Mouse (Mus musculus): ENCODE data around the gene Pin4. TPM values are rescaled to one million over a fixed set of nuclear protein-coding genes. Genes with fewer than 3 reads are reported as not detected.

The Pin4 gene
- 58.2 and 60.2 TPM in 2 replicates for polyA plus RNA-seq (2014; fragmentation: Nextera tagmentation; extraction: Ambion mirVana)

- WGBS = 15% methylated on average over 30 of the region's 30 CpGs
- Histone ChIP-seq H3K4me1 (replicated peaks; ENCODE audit: control insufficient read depth, insufficient read depth, low read length) (0 out of 2 replicates have a peak, but pooled peaks cover 2% of the 10 kb centered on the region), H3K27me3 (ENCODE audit: control insufficient read depth, insufficient read depth, low read length) (no peaks in the 10 kb centered on the region), H3K36me3 (replicated peaks; ENCODE audit: control insufficient read depth, insufficient read depth) (peaks cover 12% of the 10 kb centered on the region; the same call in 1 of the 2 replicates), H3K4me2 (replicated peaks) (peak within 1 kb of the TSS; percentile 58), H3K27ac (peak within 1 kb of the TSS; percentile 83), H3K9ac (peak within 1 kb of the TSS; percentile 58), H3K4me3 (replicated peaks; ENCODE audit: low read length) (peak within 1 kb of the TSS; percentile 58), H3K9me3 (ENCODE audit: control insufficient read depth, low read length) (no peaks in the 10 kb centered on the region)
- ATAC-seq (ENCODE audit: low FRiP score) = peak; percentile 98
- DNase-seq (ENCODE audit: low spot score) = peak; percentile 93
These were observed at the start of gene Pin4 for GRCm38 (mm10) chrX:102119042-102119864. Gene Pin4, plus strand, starts transcription at chrX:102119447.

DNA sequence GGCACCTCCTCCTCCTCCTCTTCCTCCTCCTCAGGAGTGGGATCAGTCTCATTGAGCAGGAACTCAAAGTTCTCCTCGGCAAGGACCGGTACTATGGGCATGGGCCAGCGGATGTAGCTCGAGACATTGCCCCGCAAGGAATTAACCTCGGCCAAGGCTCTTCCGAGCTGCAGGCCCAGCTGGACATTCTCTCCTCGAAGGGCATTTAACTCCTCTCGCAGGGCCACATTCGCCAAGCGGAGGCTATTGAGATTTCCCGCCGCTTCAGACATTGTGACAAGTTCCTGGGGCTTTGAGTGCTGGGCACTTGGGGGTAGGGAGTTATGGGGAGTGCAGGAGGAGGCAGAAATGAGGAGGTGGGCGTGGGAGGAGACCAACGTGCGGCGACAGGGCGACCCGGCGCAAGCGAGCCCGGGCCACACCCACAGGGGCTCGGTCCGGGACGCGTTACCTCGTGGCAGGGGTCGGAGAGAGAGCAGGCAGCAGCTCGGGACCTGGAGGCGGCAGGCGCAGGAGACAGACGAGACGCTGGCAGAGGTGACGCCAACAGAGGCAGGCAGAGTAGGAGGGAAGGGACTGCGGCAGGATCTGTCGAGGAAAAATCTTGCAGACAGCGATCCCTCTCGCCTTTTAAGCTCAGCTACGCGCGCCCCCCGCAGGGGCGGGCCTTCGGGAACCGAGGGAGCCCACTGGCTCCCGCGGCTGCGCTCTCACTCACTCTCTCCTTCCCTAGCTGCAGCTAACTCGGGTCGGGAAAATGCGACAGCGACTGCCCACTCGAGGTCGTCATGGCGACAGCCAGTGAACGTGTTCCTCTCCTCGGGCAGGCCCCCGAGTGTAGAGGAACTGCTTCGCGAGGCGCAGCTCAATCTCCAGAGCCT, 48.4 kb upstream of the Pin4 start, which contains the start of gene Rtl5:
Rtl5 (minus strand) TSS at position 714 of the 881 bp plus-strand sequence.
- Histone ChIP-seq H3K4me1 (replicated peaks; ENCODE audit: control insufficient read depth, insufficient read depth, low read length) (peaks cover 16% of the 10 kb centered on the region; the same call in 1 of the 2 replicates), H3K9me3 (ENCODE audit: control insufficient read depth, low read length) (no peaks in the 10 kb centered on the region), H3K9ac (peak within 1 kb of the TSS; percentile 74), H3K4me2 (replicated peaks) (peak within 1 kb of the TSS; percentile 64), H3K27me3 (ENCODE audit: control insufficient read depth, insufficient read depth, low read length) (peaks cover 3% of the 10 kb centered on the region), H3K27ac (peak within 1 kb of the TSS; percentile 86), H3K4me3 (replicated peaks; ENCODE audit: low read length) (peak within 1 kb of the TSS; percentile 55), H3K36me3 (replicated peaks; ENCODE audit: control insufficient read depth, insufficient read depth) (no peaks in the 10 kb centered on the region)
- 22% methylated on average over 55 of the region's 61 CpGs for WGBS
- DNase-seq (ENCODE audit: low spot score) = peak; percentile 76
- ATAC-seq (ENCODE audit: low FRiP score) = peak; percentile 94

GRCm38 (mm10) chrX:102071517-102071916, 47.7 kb upstream of the Pin4 start:
- DNase-seq (ENCODE audit: low spot score) = no peak
- H3K36me3 ChIP-seq (replicated peaks; ENCODE audit: control insufficient read depth, insufficient read depth) = no peaks in the 10 kb centered on the region
- no peaks in the 10 kb centered on the region for H3K9me3 ChIP-seq (ENCODE audit: control insufficient read depth, low read length)
- H3K4me1 ChIP-seq (replicated peaks; ENCODE audit: control insufficient read depth, insufficient read depth, low read length) = peaks cover 16% of the 10 kb centered on the region; the same call in 1 of the 2 replicates
- peak overlapping the region; percentile 55 for H3K4me3 ChIP-seq (replicated peaks; ENCODE audit: low read length)
- peak overlapping the region; percentile 74 for H3K9ac ChIP-seq
- peak; percentile 49 for ATAC-seq (ENCODE audit: low FRiP score)
- peak overlapping the region; percentile 64 for H3K4me2 ChIP-seq (replicated peaks)
- H3K27me3 ChIP-seq (ENCODE audit: control insufficient read depth, insufficient read depth, low read length) = peaks cover 3% of the 10 kb centered on the region
- H3K27ac ChIP-seq = peak overlapping the region; percentile 86
- WGBS = 27% methylated on average over 2 of the region's 2 CpGs

DNA sequence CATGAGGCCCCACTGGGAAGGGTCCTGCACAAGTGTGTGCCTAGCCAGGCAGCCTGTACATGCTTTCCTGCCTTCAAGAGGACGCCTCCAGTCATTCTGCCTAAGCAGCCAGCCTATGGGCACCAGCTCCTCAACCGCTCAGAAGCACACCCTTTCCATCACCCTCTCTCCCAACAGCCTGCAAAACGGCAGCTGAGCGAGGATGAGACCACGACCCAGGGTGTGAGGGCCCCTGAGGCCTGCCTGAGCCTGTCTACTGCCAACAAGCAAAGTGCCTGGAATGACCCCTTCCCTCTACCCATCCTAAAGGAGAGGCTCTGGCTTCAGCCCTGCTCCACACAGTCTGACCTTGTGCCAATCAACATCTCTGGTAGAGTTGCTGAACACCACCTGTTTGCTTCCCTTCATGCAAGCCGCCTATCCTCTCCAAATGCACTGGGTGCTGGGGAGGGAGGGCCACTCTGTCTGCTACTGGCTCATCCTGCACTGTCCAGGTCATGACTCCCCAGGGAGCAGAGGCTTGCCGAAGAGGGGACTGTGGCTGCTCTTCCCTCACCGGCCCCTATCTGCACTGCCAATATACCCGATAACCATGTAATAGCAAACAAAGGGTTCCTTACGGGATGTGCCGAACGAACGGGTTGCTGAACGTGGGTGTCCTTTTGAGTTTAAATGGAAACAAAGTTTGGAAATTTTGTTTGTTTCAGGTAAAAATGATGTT, 45.5 kb upstream of the Pin4 start:
- no peak overlapping the region for H3K4me3 ChIP-seq (replicated peaks; ENCODE audit: low read length)

DNA sequence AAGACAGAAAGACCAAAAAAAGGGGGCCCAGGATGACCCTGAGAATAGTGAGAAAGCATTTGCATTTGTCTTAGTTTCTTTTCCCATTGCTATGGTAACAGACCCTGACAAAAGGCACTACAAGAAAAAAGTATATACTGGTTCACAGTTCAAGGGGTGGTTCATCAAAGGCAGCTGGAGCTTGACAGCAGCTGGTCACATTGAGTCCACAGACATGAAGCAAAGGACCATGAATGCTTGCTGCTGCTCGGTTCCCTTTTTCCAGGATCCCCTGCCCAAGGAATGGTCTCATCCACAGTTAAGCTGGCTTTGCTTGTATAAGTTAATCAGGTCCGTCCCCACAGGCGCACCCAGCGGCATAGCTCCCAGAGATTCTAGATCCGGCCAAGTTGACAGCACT, 44.8 kb upstream of the Pin4 start:
- WGBS = 53% methylated on average over 5 of the region's 5 CpGs
- H3K4me1 ChIP-seq (replicated peaks; ENCODE audit: control insufficient read depth, insufficient read depth, low read length) = 0 out of 2 replicates have a peak, but pooled peaks cover 6% of the 10 kb centered on the region
- no peak overlapping the region for H3K9ac ChIP-seq
- no peak overlapping the region for H3K4me3 ChIP-seq (replicated peaks; ENCODE audit: low read length)
- no peak overlapping the region for H3K4me2 ChIP-seq (replicated peaks)
- ATAC-seq (ENCODE audit: low FRiP score) = no peak
- no peaks in the 10 kb centered on the region for H3K9me3 ChIP-seq (ENCODE audit: control insufficient read depth, low read length)
- DNase-seq (ENCODE audit: low spot score) = no peak
- no peaks in the 10 kb centered on the region for H3K36me3 ChIP-seq (replicated peaks; ENCODE audit: control insufficient read depth, insufficient read depth)
- H3K27me3 ChIP-seq (ENCODE audit: control insufficient read depth, insufficient read depth, low read length) = no peaks in the 10 kb centered on the region
- no peak overlapping the region for H3K27ac ChIP-seq

More for the DNA sequence above, 45.5 kb upstream of the Pin4 start:
- Histone ChIP-seq H3K4me2 (replicated peaks) (no peak overlapping the region), H3K36me3 (replicated peaks; ENCODE audit: control insufficient read depth, insufficient read depth) (no peaks in the 10 kb centered on the region), H3K27ac (no peak overlapping the region), H3K27me3 (ENCODE audit: control insufficient read depth, insufficient read depth, low read length) (no peaks in the 10 kb centered on the region), H3K9me3 (ENCODE audit: control insufficient read depth, low read length) (no peaks in the 10 kb centered on the region), H3K9ac (no peak overlapping the region), H3K4me1 (replicated peaks; ENCODE audit: control insufficient read depth, insufficient read depth, low read length) (peaks cover 9% of the 10 kb centered on the region; the same call in 1 of the 2 replicates)
- no peak for ATAC-seq (ENCODE audit: low FRiP score)
- whole genome bisulfite sequencing = 58% methylated on average over 14 of the region's 14 CpGs
- no peak for DNase-seq (ENCODE audit: low spot score)

DNA sequence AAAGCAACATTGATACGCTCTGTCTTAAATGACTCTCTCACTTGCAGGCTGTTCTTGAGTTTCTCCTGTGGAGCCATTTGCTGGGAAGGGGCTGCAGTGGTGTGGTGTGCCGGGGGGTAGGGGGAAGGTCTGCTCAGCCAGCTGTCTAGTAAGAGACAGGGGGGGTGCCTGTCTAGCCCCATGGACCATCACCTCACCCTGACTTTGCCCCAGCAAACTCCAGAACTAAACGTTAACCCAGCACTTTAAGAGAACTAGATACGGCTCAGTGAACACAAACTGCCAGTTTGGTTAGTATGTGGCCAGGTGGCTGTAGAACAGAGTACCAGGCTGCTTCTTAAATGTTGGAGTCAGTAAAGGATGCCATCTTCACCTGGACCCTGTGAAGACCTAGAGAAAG, 44.1 kb upstream of the Pin4 start:
- no peak overlapping the region for H3K27ac ChIP-seq
- no peak overlapping the region for H3K4me3 ChIP-seq (replicated peaks; ENCODE audit: low read length)
- H3K4me1 ChIP-seq (replicated peaks; ENCODE audit: control insufficient read depth, insufficient read depth, low read length) = 0 out of 2 replicates have a peak, but pooled peaks cover 6% of the 10 kb centered on the region
- DNase-seq (ENCODE audit: low spot score) (no peak), ATAC-seq (ENCODE audit: low FRiP score) (no peak)
- H3K9ac ChIP-seq = no peak overlapping the region
- no peaks in the 10 kb centered on the region for H3K36me3 ChIP-seq (replicated peaks; ENCODE audit: control insufficient read depth, insufficient read depth)
- H3K9me3 ChIP-seq (ENCODE audit: control insufficient read depth, low read length) = no peaks in the 10 kb centered on the region
- WGBS = 81% methylated on average over 4 of the region's 4 CpGs
- H3K4me2 ChIP-seq (replicated peaks) = no peak overlapping the region
- no peaks in the 10 kb centered on the region for H3K27me3 ChIP-seq (ENCODE audit: control insufficient read depth, insufficient read depth, low read length)

DNA sequence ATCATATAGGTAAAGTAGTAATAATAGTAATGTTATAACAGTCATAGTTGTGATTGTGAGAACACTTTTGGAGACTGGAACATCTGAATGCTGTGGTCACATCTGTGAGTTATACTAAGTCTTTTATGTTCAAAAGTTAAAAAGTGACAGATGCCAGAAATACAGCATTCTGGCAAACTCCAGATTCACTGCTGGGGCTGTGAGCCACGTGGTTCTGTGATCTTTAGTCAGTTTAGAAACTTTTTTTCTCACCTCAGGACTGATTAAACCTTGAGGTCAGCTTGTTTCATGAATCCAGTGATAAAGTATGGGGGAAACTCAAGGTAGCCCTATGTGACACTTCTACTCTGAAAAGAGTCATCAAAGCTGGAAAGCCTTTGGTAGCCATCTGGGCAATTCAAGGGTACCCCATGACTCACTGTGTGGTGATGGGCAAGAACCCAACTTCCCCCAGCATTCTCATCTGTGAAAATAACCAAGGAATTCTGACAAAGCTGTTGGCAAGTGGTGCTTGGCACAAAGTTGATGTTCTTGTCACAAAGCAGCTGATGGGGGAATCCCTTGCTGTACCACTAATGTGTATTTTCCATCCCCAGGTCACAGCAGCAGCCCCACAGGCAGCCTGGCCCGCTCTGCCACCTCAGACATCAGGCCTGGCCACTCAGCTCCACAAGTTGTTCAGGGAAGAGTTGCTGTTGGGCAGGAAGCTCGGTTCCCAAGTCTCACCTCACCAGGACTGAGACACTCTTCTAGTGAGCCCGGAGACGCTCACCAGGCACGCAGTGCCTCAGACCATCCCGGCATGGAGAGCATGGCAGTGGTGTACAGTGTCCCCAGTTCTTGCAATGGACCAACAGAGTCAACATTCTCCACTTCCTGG, 42.1 kb upstream of the Pin4 start:
- WGBS = 85% methylated on average over 7 of the region's 7 CpGs
- no peak for DNase-seq (ENCODE audit: low spot score)
- no peak for ATAC-seq (ENCODE audit: low FRiP score)
- Histone ChIP-seq H3K36me3 (replicated peaks; ENCODE audit: control insufficient read depth, insufficient read depth) (no peaks in the 10 kb centered on the region), H3K9ac (no peak overlapping the region), H3K4me2 (replicated peaks) (no peak overlapping the region), H3K27me3 (ENCODE audit: control insufficient read depth, insufficient read depth, low read length) (no peaks in the 10 kb centered on the region), H3K9me3 (ENCODE audit: control insufficient read depth, low read length) (no peaks in the 10 kb centered on the region), H3K4me3 (replicated peaks; ENCODE audit: low read length) (no peak overlapping the region), H3K4me1 (replicated peaks; ENCODE audit: control insufficient read depth, insufficient read depth, low read length) (peaks cover 5% of the 10 kb centered on the region), H3K27ac (no peak overlapping the region)

- Histone ChIP-seq H3K36me3 (replicated peaks; ENCODE audit: control insufficient read depth, insufficient read depth) (no peaks in the 10 kb centered on the region), H3K27me3 (ENCODE audit: control insufficient read depth, insufficient read depth, low read length) (no peaks in the 10 kb centered on the region), H3K4me1 (replicated peaks; ENCODE audit: control insufficient read depth, insufficient read depth, low read length) (peaks cover 20% of the 10 kb centered on the region), H3K4me2 (replicated peaks) (peak overlapping the region; percentile 30; the same call in 1 of the 2 replicates), H3K9me3 (ENCODE audit: control insufficient read depth, low read length) (no peaks in the 10 kb centered on the region), H3K9ac (no peak overlapping the region), H3K4me3 (replicated peaks; ENCODE audit: low read length) (no peak overlapping the region), H3K27ac (peak overlapping the region; percentile 87)
- DNase-seq (ENCODE audit: low spot score) (no peak), ATAC-seq (ENCODE audit: low FRiP score) (peak; percentile 7; the same call in 1 of the 2 replicates)
- WGBS = 42% methylated on average over 10 of the region's 10 CpGs
These were observed 38.2 kb upstream of the Pin4 start for GRCm38 (mm10) chrX:102081076-102081475.

All from hindbrain, embryonic 14.5 days (tissue).